Mouse (Mus musculus): ENCODE data around the gene D3Ertd254e. TPM values are rescaled to one million over a fixed set of nuclear protein-coding genes. Genes with fewer than 3 reads are reported as not detected.
"Not testable (repeated sequence)": the region's sequence is repeated elsewhere in the genome, so short reads cannot be mapped to it uniquely, and the experiment has no call there.

The D3Ertd254e gene
- 16.3 and 18.0 TPM in 2 replicates for polyA plus RNA-seq (2015; fragmentation: Nextera tagmentation; extraction: Ambion mirVana)

- peak; percentile 100 for ATAC-seq (replicated peaks)
- under 1% methylated on average over 50 of the region's 54 CpGs for WGBS
Observed at GRCm38 (mm10) chr3:36150934-36151686, at the start of gene D3Ertd254e. D3Ertd254e (plus strand) TSS chr3:36151017.

DNA sequence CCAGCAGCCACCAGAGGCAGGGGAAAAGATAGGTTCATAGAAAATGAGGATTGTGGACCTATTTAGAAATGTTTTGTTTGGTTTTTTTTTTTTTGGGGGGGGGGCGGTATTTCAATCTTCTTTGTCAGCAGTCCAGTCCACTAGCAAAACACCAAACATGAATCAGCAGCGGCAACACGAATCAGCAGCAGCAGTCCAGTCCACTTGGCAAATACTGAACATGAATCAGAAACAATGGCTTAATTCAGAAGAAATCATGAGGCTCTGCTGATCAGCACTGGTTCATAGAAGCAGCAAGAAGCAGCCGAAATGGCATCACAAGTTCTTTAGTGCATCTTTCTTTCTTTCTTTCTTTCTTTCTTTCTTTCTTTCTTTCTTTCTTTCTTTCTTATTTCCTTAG, 34.7 kb upstream of the D3Ertd254e start:
- no peaks in the 10 kb centered on the region for H3K27me3 ChIP-seq (replicated peaks)

More at GRCm38 (mm10) chr3:36150934-36151686, at the start of gene D3Ertd254e:
- Histone ChIP-seq H3K27ac (peak within 1 kb of the TSS; percentile 91), H3K4me3 (peak within 1 kb of the TSS; percentile 83), H3K4me1 (peaks cover 26% of the 10 kb centered on the region), H3K9ac (peak within 1 kb of the TSS; percentile 92), H3K36me3 (replicated peaks) (no peaks in the 10 kb centered on the region), H3K9me3 (no peaks in the 10 kb centered on the region), H3K4me2 (peak within 1 kb of the TSS; percentile 62), H3K27me3 (replicated peaks) (no peaks in the 10 kb centered on the region)

DNA sequence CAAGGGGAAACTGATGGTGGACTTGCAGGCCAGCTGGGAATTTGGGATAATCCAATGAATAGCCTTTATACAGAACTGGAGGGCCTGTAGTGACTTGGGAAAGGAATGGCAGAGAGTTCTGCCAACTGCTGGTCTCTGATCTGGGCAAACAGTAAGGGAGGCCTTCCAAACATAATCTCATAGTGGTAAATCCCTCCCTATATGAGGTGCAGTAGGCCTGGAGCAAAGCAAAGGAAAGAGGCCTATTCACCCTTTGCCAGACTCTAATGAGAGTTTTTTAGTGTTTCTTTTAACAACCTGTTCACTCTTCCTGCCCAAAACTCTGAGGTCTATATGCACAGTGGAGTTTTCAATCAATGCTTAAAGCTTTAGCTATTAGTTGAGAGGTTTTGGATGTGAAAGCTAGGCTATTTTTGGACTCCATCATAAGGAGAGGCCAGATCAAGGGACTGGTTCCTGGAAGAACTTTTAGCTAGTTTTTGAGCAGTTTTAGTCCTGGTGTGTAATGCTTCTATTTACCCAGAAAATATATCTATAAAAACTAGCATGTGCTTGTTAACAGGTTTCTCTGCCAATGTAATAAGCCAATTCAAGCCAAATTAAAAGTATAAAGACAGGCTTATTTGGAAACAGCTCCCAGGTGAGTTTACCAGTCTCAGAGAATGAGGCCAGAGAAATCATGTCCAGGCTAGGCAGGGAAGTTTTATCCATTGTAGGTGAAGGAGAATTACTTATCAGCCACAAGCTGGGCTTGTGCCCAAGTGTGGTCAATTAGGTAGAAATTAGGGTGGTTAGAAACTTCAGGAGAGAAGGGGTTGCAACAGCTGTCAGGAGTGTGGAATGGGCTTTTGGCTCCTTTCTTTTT, 30.9 kb upstream of the D3Ertd254e start:
- H3K4me1 ChIP-seq = no peaks in the 10 kb centered on the region
- no peak overlapping the region for H3K4me3 ChIP-seq
- no peaks in the 10 kb centered on the region for H3K36me3 ChIP-seq (replicated peaks)
- H3K9ac ChIP-seq = no peak overlapping the region
- H3K27me3 ChIP-seq (replicated peaks) = no peaks in the 10 kb centered on the region
- H3K27ac ChIP-seq = no peak overlapping the region
- 0 out of 2 replicates have a peak, but pooled peaks cover 3% of the 10 kb centered on the region for H3K9me3 ChIP-seq
- H3K4me2 ChIP-seq = no peak overlapping the region
- ATAC-seq (replicated peaks) = no peak

More for the DNA sequence above, 34.7 kb upstream of the D3Ertd254e start:
- 89% methylated on average over 4 of the region's 4 CpGs for WGBS
- Histone ChIP-seq H3K36me3 (replicated peaks) (no peaks in the 10 kb centered on the region), H3K9me3 (no peaks in the 10 kb centered on the region), H3K9ac (no peak overlapping the region), H3K4me3 (no peak overlapping the region), H3K4me2 (no peak overlapping the region), H3K27ac (no peak overlapping the region), H3K4me1 (no peaks in the 10 kb centered on the region)
- ATAC-seq (replicated peaks) = no peak

DNA sequence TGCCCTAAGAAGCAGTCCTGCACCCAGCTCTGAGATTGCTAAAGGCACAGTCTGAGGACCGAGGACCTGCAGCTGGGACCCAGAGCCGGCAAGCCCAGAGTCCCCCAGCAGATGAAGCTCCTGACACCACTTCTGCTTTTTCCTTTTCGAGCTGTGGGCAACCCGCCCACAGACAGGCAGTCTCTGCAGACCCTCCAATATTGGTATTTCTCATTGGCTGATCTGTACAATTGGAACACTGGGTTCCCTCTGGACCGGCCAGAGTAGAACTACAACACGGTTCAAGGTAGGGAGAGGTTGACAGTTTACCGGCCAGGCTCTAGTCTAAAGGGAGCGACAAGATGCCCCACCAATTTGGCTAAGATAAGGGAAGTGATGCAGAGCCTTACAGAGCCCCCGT, 24.6 kb upstream of the D3Ertd254e start:
- not testable (repeated sequence) for ATAC-seq (replicated peaks); H3K4me1 ChIP-seq; H3K27ac ChIP-seq; H3K9ac ChIP-seq; H3K36me3 ChIP-seq (replicated peaks); H3K4me2 ChIP-seq; H3K27me3 ChIP-seq (replicated peaks); H3K4me3 ChIP-seq; H3K9me3 ChIP-seq
- WGBS = 93% methylated on average over 9 of the region's 9 CpGs

- Histone ChIP-seq H3K4me2 (no peak overlapping the region), H3K27me3 (replicated peaks) (no peaks in the 10 kb centered on the region), H3K36me3 (replicated peaks) (no peaks in the 10 kb centered on the region), H3K9ac (no peak overlapping the region), H3K9me3 (no peaks in the 10 kb centered on the region), H3K4me3 (no peak overlapping the region), H3K27ac (no peak overlapping the region), H3K4me1 (no peaks in the 10 kb centered on the region)
- no peak for ATAC-seq (replicated peaks)
Observed at GRCm38 (mm10) chr3:36136152-36136551, 14.7 kb upstream of the D3Ertd254e start.

DNA sequence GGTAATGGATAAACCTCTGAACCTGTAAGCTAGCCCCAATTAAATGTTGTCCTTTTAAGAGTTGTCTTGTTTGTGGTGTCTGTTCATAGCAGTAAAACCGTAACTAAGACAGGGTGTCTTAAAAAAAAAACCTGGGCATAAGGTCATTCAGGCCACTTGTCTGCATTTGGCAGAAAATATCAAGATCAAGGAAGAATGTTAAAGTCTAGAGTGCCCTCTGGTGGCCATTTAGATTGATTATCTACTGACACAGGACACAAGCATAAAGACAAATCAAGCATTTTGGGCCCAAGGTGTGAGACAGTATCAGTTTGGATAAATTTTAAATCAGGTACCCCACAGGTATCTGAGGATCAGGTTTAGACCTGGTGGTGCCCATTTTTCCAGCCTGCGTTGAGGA, 13.3 kb upstream of the D3Ertd254e start:
- no peaks in the 10 kb centered on the region for H3K27me3 ChIP-seq (replicated peaks)
- no peak overlapping the region for H3K9ac ChIP-seq
- H3K36me3 ChIP-seq (replicated peaks) = no peaks in the 10 kb centered on the region
- H3K9me3 ChIP-seq = no peaks in the 10 kb centered on the region
- WGBS = 50% methylated on average over 2 of the region's 2 CpGs
- H3K4me1 ChIP-seq = no peaks in the 10 kb centered on the region
- no peak for ATAC-seq (replicated peaks)
- H3K4me3 ChIP-seq = no peak overlapping the region
- H3K27ac ChIP-seq = no peak overlapping the region
- no peak overlapping the region for H3K4me2 ChIP-seq

GRCm38 (mm10) chr3:36138171-36138660, 12.6 kb upstream of the D3Ertd254e start:
- no peaks in the 10 kb centered on the region for H3K27me3 ChIP-seq (replicated peaks)
- no peak overlapping the region for H3K27ac ChIP-seq
- ATAC-seq (replicated peaks) = no peak
- no peak overlapping the region for H3K4me3 ChIP-seq
- H3K4me1 ChIP-seq = no peaks in the 10 kb centered on the region
- H3K36me3 ChIP-seq (replicated peaks) = no peaks in the 10 kb centered on the region
- no peak overlapping the region for H3K9ac ChIP-seq
- H3K4me2 ChIP-seq = no peak overlapping the region
- no peaks in the 10 kb centered on the region for H3K9me3 ChIP-seq
- WGBS = 69% methylated on average over 1 of the region's 1 CpGs

GRCm38 (mm10) chr3:36138996-36139395, 11.8 kb upstream of the D3Ertd254e start:
- no peaks in the 10 kb centered on the region for H3K4me1 ChIP-seq
- H3K36me3 ChIP-seq (replicated peaks) = no peaks in the 10 kb centered on the region
- no peaks in the 10 kb centered on the region for H3K27me3 ChIP-seq (replicated peaks)
- H3K4me2 ChIP-seq = no peak overlapping the region
- no peaks in the 10 kb centered on the region for H3K9me3 ChIP-seq
- no peak for ATAC-seq (replicated peaks)
- H3K27ac ChIP-seq = no peak overlapping the region
- H3K9ac ChIP-seq = no peak overlapping the region
- H3K4me3 ChIP-seq = no peak overlapping the region

DNA sequence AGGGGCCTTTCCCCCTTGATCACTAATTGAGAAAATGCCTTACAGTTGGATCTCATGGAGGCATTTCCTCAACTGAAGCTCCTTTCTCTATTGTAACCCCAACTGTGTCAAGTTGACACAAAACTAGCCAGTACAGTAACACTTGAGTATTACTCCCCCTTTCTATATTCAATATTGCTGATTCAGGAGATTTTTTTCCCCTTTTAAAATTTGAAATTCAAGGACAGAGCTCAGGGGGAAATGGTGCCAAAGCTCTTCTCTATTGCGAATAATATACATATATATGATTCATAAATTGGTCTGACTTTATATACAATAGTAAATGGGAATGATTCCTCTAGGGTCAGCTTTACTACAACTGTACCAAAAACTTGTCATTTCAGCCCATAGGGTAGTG, 282 bp upstream of the D3Ertd254e start:
- WGBS = 10% methylated on average over 1 of the region's 1 CpGs
- peak overlapping the region; percentile 91; the same call in 1 of the 2 replicates for H3K27ac ChIP-seq

DNA sequence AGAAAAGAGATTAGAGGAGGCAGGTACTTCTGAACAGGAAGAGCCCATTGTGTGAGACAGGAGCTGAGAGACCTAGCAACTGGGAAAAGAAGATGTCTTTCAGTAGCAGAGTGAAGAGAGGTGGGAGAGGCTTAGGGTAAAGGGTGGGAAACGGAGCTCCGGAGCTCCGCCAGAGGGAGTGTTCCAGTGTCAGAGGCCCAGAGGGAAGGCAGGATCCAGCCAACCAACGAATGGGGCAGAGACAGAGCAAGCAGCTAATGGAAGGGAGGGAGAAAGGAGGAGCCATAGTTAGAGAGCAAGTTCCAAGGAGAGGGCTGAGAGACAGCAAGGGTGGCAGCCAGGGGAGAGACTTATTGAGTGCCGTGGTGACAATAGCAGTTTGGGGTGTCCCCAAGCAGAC, 4.5 kb downstream of the D3Ertd254e start:
- Histone ChIP-seq H3K4me1 (peaks cover 26% of the 10 kb centered on the region), H3K36me3 (replicated peaks) (peaks cover 8% of the 10 kb centered on the region; the same call in 1 of the 2 replicates), H3K9ac (no peak overlapping the region), H3K4me2 (no peak overlapping the region), H3K9me3 (no peaks in the 10 kb centered on the region), H3K27me3 (replicated peaks) (no peaks in the 10 kb centered on the region), H3K4me3 (no peak overlapping the region), H3K27ac (no peak overlapping the region)
- 18% methylated on average over 5 of the region's 5 CpGs for WGBS
- ATAC-seq (replicated peaks) = no peak

More for the DNA sequence above, 282 bp upstream of the D3Ertd254e start:
- Histone ChIP-seq H3K36me3 (replicated peaks) (no peaks in the 10 kb centered on the region), H3K27me3 (replicated peaks) (no peaks in the 10 kb centered on the region), H3K9me3 (no peaks in the 10 kb centered on the region), H3K4me3 (peak overlapping the region; percentile 83), H3K4me1 (peaks cover 25% of the 10 kb centered on the region), H3K4me2 (peak overlapping the region; percentile 62), H3K9ac (no peak overlapping the region)
- no peak for ATAC-seq (replicated peaks)

DNA sequence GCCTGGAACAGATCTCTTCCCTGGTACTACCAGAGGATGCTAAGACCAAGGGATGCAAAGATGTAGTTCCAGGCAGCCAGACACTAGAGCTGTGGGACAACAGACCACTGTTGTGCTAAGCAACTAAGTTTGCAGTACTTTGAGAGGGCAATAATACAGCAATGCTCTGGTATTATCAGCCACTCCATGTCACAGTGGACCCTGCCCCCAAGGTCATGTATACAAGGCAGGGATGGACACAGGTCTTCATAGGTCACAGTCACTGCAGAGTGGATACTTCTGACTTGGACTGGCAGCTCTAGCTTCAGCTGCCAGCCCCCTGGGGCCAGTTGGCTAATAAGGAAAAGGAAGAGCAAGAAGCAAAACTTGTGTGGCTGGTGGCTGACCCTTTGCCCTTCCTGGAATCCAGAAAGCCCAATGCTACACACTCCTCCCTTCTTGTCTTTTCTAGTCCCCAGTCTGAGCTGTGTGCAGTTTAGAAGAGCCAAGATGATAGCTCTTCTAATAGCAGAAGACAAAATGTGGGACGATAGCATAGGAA, 19.9 kb downstream of the D3Ertd254e start:
- H3K9ac ChIP-seq = no peak overlapping the region

GRCm38 (mm10) chr3:36171348-36171747, 20.5 kb downstream of the D3Ertd254e start:
- Histone ChIP-seq H3K27me3 (replicated peaks) (no peaks in the 10 kb centered on the region), H3K36me3 (replicated peaks) (peaks cover 23% of the 10 kb centered on the region), H3K9me3 (no peaks in the 10 kb centered on the region), H3K4me3 (no peak overlapping the region), H3K9ac (no peak overlapping the region), H3K4me1 (no peaks in the 10 kb centered on the region), H3K4me2 (no peak overlapping the region), H3K27ac (no peak overlapping the region)
- WGBS = 97% methylated on average over 1 of the region's 1 CpGs
- ATAC-seq (replicated peaks) = no peak

More for the DNA sequence above, 19.9 kb downstream of the D3Ertd254e start:
- Histone ChIP-seq H3K4me2 (no peak overlapping the region), H3K27me3 (replicated peaks) (no peaks in the 10 kb centered on the region), H3K36me3 (replicated peaks) (peaks cover 28% of the 10 kb centered on the region), H3K9me3 (no peaks in the 10 kb centered on the region), H3K4me3 (no peak overlapping the region), H3K4me1 (no peaks in the 10 kb centered on the region), H3K27ac (no peak overlapping the region)
- 95% methylated on average over 1 of the region's 1 CpGs for WGBS
- ATAC-seq (replicated peaks) = no peak

Measured in midbrain, embryonic 15.5 days (tissue).